Mouse (Mus musculus) forebrain, embryonic 15.5 days (tissue): ENCODE data around the gene Arfip1. TPM values are rescaled to one million over a fixed set of nuclear protein-coding genes. Genes with fewer than 3 reads are reported as not detected.

ENCODE experiments used
- polyA plus RNA-seq: library from polyadenylated mRNA; unstranded; fragments of >200 nt; fragmentation: Nextera tagmentation; extraction: Ambion mirVana; gene quantifications from 2 replicates; pipeline ENCODE4 v1.2.1, GENCODE M21; 2015

Arfip1 gene
- polyA plus RNA-seq, 1 experiment from 2014 or later, result 24.7 TPM

Other genes with a start within 250 kb of the Arfip1 start
- 1.6 and 1.7 TPM in 2 replicates for gene Fhdc1, start 102.2 kb downstream of the Arfip1 start, polyA plus RNA-seq
- gene Tigd4, start 10.9 kb upstream of the Arfip1 start, polyA plus RNA-seq, result 0.06 TPM in 1 of 2 replicates, not detected in the other
- 0.65 and 0.88 TPM in 2 replicates for gene Tmem154, start 83.6 kb upstream of the Arfip1 start, polyA plus RNA-seq
- gene Fbxw7, start 232.6 kb upstream of the Arfip1 start, polyA plus RNA-seq, result 33.2 and 37.6 TPM in 2 replicates